Comparison of ENCODE assay signal across 22 mouse cellular contexts in genomic region chr7:111368296-111369004, GRCm38 (mm10).
A peak's percentile ranks its signal among the peaks of the same experiment; 100 is the strongest.
DNase-seq lines count a peak whose midpoint lies in the region; ATAC-seq and TF ChIP-seq lines count a peak whose summit lies in the region.
"Had no signal": no experiment of that assay in that cellular context is flagged by ENCODE, and none has a peak within 500 bp of the region (broad histone marks: within the 10 kb centered on the region; RNA-seq: fewer than 3 reads in every experiment).

No protein-coding gene starts in this region.

- no peaks in the 10 kb centered on the region for H3K36me3 ChIP-seq in heart, embryonic 11.5 days (ENCODE audit: control insufficient read depth, insufficient read depth, low read length)
- H3K36me3 ChIP-seq in kidney, postnatal 0 days (ENCODE audit: insufficient read depth, low read length) = no peaks in the 10 kb centered on the region
- H3K36me3 ChIP-seq in C2C12 (ENCODE audit: control insufficient read depth, insufficient read depth) = no peaks in the 10 kb centered on the region
- H3K36me3 ChIP-seq: embryonic facial prominence, embryonic 13.5 days; forebrain, embryonic 10.5 days; forebrain, embryonic 15.5 days; heart, embryonic 12.5 days had no signal

- WGBS in cerebellum, adult 2 months = 45% methylated on average over 2 of the region's 2 CpGs
- WGBS in heart, embryonic 11.5 days (ENCODE audit: insufficient replicate concordance) = 65% methylated on average over 2 of the region's 2 CpGs
- 37% methylated on average over 2 of the region's 2 CpGs for WGBS in kidney, postnatal 0 days

- H3K4me3 ChIP-seq in cerebellum, adult 2 months (replicated peaks; ENCODE audit: insufficient read depth, low read depth, low read length) = no peak overlapping the region
- H3K4me3 ChIP-seq in heart, embryonic 11.5 days (ENCODE audit: low read depth, low read length) = no peak overlapping the region
- H3K4me3 ChIP-seq in kidney, postnatal 0 days (replicated peaks; ENCODE audit: low read depth, low read length) = no peak overlapping the region
- H3K4me3 ChIP-seq in C2C12 (ENCODE audit: insufficient read depth, poor library complexity, severe bottlenecking) = no peak overlapping the region
- H3K4me3 ChIP-seq: embryonic facial prominence, embryonic 13.5 days; erythroblast, embryonic 14.5 days; forebrain, embryonic 10.5 days; forebrain, embryonic 15.5 days; heart, embryonic 12.5 days had no signal

- no peaks in the 10 kb centered on the region for H3K79me3 ChIP-seq in C2C12 (ENCODE audit: low read depth)

- intact Hi-C loops in heart, postnatal 10 days (cut with DNase I) = no loop called here

- no peak for TF ChIP-seq POLR2A in cerebellum, adult 2 months (IDR thresholded peaks at IDR 0.05; ENCODE audit: borderline replicate concordance, insufficient read depth, low read length)

- DNase-seq in cerebellum, postnatal 10 days = peak; percentile 58 to 75
- DNase-seq in cerebellum, adult 2 months = no peak
- DNase-seq in heart, postnatal 10 days = peak; percentile 16 to 21
- DNase-seq in kidney, postnatal 0 days (ENCODE audit: low spot score) = peak; percentile 28
- no peak for DNase-seq in kidney, adult 8-10 months
- no peak for DNase-seq in spleen, adult 12 weeks (ENCODE audit: low spot score)
- DNase-seq: adrenal gland, postnatal 14 days; B cell, adult 2 months; cerebellum, adult 18-20 months; cerebellum, postnatal 25 days; gastrocnemius, postnatal 36 days had no signal

- no peaks in the 10 kb centered on the region for H3K79me2 ChIP-seq in C2C12 (ENCODE audit: control insufficient read depth, insufficient read depth)

- ATAC-seq in heart, embryonic 11.5 days (replicated peaks; ENCODE audit: insufficient number of reproducible peaks, low FRiP score, low TSS enrichment) = no peak
- no peak for ATAC-seq in kidney, postnatal 0 days (replicated peaks; ENCODE audit: low FRiP score, low read depth)
- ATAC-seq: activated CD4-positive, CD25-positive, alpha-beta regulatory T cell, adult 4 months; forebrain, embryonic 15.5 days; intestine, embryonic 16.5 days; Patski had no signal

- no peaks in the 10 kb centered on the region for H3K27me3 ChIP-seq in cerebellum, adult 2 months (ENCODE audit: control insufficient read depth, insufficient read depth, low read length)
- H3K27me3 ChIP-seq in heart, embryonic 11.5 days (ENCODE audit: control insufficient read depth, insufficient read depth, low read length) = no peaks in the 10 kb centered on the region
- no peaks in the 10 kb centered on the region for H3K27me3 ChIP-seq in kidney, postnatal 0 days (ENCODE audit: insufficient read depth, low read length)
- H3K27me3 ChIP-seq in C2C12 (ENCODE audit: control insufficient read depth, insufficient read depth, insufficient read length) = no peaks in the 10 kb centered on the region
- H3K27me3 ChIP-seq: forebrain, embryonic 15.5 days; Patski had no signal

- no peak overlapping the region for H3K9ac ChIP-seq in heart, embryonic 11.5 days (ENCODE audit: low read depth, low read length)
- H3K9ac ChIP-seq in kidney, postnatal 0 days (ENCODE audit: low read depth, low read length) = no peak overlapping the region
- H3K9ac ChIP-seq: embryonic facial prominence, embryonic 13.5 days; forebrain, embryonic 15.5 days; heart, embryonic 12.5 days; hindbrain, embryonic 14.5 days had no signal

- no peak for TF ChIP-seq CTCF in cerebellum, adult 2 months (IDR thresholded peaks at IDR 0.05; ENCODE audit: borderline replicate concordance, insufficient read depth, low read depth, low read length)
- TF ChIP-seq CTCF in kidney, postnatal 0 days (IDR thresholded peaks at IDR 0.05; ENCODE audit: low read depth) = no peak
- no peak for TF ChIP-seq CTCF in C2C12 (IDR thresholded peaks at IDR 0.05; ENCODE audit: control insufficient read depth, insufficient read depth, insufficient read length)

- H3K4me1 ChIP-seq in cerebellum, adult 2 months (ENCODE audit: control insufficient read depth, insufficient read depth, low read length) = no peaks in the 10 kb centered on the region; the same call in 1 of the 2 replicates
- H3K4me1 ChIP-seq in heart, embryonic 11.5 days (ENCODE audit: control insufficient read depth, insufficient read depth, low read length) = peaks cover 6% of the 10 kb centered on the region
- 0 out of 2 replicates have a peak, but pooled peaks cover 6% of the 10 kb centered on the region for H3K4me1 ChIP-seq in kidney, postnatal 0 days (replicated peaks; ENCODE audit: insufficient read depth, low read length)
- H3K4me1 ChIP-seq: forebrain, embryonic 10.5 days had no signal

- no peaks in the 10 kb centered on the region for H3K9me3 ChIP-seq in heart, embryonic 11.5 days (replicated peaks; ENCODE audit: control insufficient read depth, low read length)
- H3K9me3 ChIP-seq in kidney, postnatal 0 days (replicated peaks; ENCODE audit: low read length) = no peaks in the 10 kb centered on the region
- H3K9me3 ChIP-seq: embryonic facial prominence, embryonic 13.5 days; forebrain, embryonic 10.5 days; forebrain, embryonic 15.5 days; heart, embryonic 12.5 days had no signal

- H3K4me2 ChIP-seq in heart, embryonic 11.5 days = no peak overlapping the region
- H3K4me2 ChIP-seq in kidney, postnatal 0 days (ENCODE audit: low read length) = no peak overlapping the region
- H3K4me2 ChIP-seq: embryonic facial prominence, embryonic 13.5 days; forebrain, embryonic 15.5 days; heart, embryonic 12.5 days; hindbrain, embryonic 14.5 days had no signal

- no peak overlapping the region for H3K27ac ChIP-seq in cerebellum, adult 2 months (ENCODE audit: insufficient read depth, low read length)
- no peak overlapping the region for H3K27ac ChIP-seq in heart, embryonic 11.5 days (ENCODE audit: low read depth, low read length)
- no peak overlapping the region for H3K27ac ChIP-seq in kidney, postnatal 0 days
- H3K27ac ChIP-seq: embryonic facial prominence, embryonic 13.5 days; forebrain, embryonic 10.5 days; forebrain, embryonic 15.5 days; hindbrain, embryonic 14.5 days had no signal

- H3ac ChIP-seq in C2C12 (ENCODE audit: control insufficient read depth, insufficient read length, low read depth) = no peak overlapping the region

TF ChIP-seq in C2C12, 6 proteins besides CTCF, POLR2A, EP300 and RAD21:
- TF ChIP-seq CEBPB (IDR thresholded peaks at IDR 0.05; ENCODE audit: low read depth) (peak; percentile 3), FOSL1 (IDR thresholded peaks at IDR 0.05; ENCODE audit: insufficient read depth, low read length, poor library complexity, severe bottlenecking) (no peak)

Comparison
In these comparisons a context has a peak if more than half of its experiments do, and no peak if none do; other contexts are left out.
1. DNase-seq: peak in cerebellum, postnatal 10 days (2 of 2), heart, postnatal 10 days (2 of 2) and kidney, postnatal 0 days (single experiment); none in cerebellum, adult 2 months (0 of 2), kidney, adult 8-10 months (0 of 2) and spleen, adult 12 weeks (single experiment).